ENCODE assay signal across 15 mouse cellular contexts in genomic region chr11:102165971-102166722, GRCm38 (mm10). TPM values are rescaled to one million over a fixed set of nuclear protein-coding genes. Genes with fewer than 3 reads are reported as not detected.
A peak's percentile ranks its signal among the peaks of the same experiment; 100 is the strongest.
DNase-seq lines count a peak whose midpoint lies in the region; ATAC-seq lines count a peak whose summit lies in the region.
"Had no signal": no experiment of that assay in that cellular context is flagged by ENCODE, and none has a peak within 500 bp of the region (broad histone marks: within the 10 kb centered on the region; RNA-seq: fewer than 3 reads in every experiment).

No protein-coding gene starts in this region.

- H3K27me3 ChIP-seq in liver, embryonic 16.5 days (ENCODE audit: control insufficient read depth, insufficient read depth, low read depth, low read length): no peaks in the 10 kb centered on the region
- no peaks in the 10 kb centered on the region for H3K27me3 ChIP-seq in liver, embryonic 11.5 days (replicated peaks; ENCODE audit: control insufficient read depth, insufficient read depth, low read length)
- H3K27me3 ChIP-seq in limb, embryonic 15.5 days: no peaks in the 10 kb centered on the region
- H3K27me3 ChIP-seq: CH12.LX; heart, embryonic 15.5 days; midbrain, embryonic 13.5 days had no signal

- H3K4me2 ChIP-seq in liver, embryonic 16.5 days (ENCODE audit: low read depth, low read length): no peak overlapping the region
- H3K4me2 ChIP-seq in liver, embryonic 11.5 days: no peak overlapping the region
- H3K4me2 ChIP-seq in limb, embryonic 15.5 days: no peak overlapping the region
- H3K4me2 ChIP-seq: heart, embryonic 15.5 days; midbrain, embryonic 13.5 days had no signal

- H3K4me1 ChIP-seq in liver, embryonic 16.5 days (ENCODE audit: control insufficient read depth, low read depth, low read length): peaks cover 13% of the 10 kb centered on the region
- 0 out of 2 replicates have a peak, but pooled peaks cover 3% of the 10 kb centered on the region for H3K4me1 ChIP-seq in liver, embryonic 11.5 days (replicated peaks; ENCODE audit: control insufficient read depth, insufficient read depth, low read length)
- 0 out of 2 replicates have a peak, but pooled peaks cover 2% of the 10 kb centered on the region for H3K4me1 ChIP-seq in limb, embryonic 15.5 days
- H3K4me1 ChIP-seq: midbrain, embryonic 13.5 days had no signal

- WGBS in liver, embryonic 16.5 days (ENCODE audit: insufficient replicate concordance): 64% methylated on average over 6 of the region's 6 CpGs
- 66% methylated on average over 6 of the region's 6 CpGs for WGBS in liver, embryonic 11.5 days
- WGBS in limb, embryonic 15.5 days: 32% methylated on average over 6 of the region's 6 CpGs

- DNase-seq in gastrocnemius, adult 18-20 months (ENCODE audit: low spot score): peak; percentile 54
- no peak for DNase-seq in gastrocnemius, postnatal 10 days
- DNase-seq in liver, embryonic 11.5 days (ENCODE audit: low spot score): no peak
- DNase-seq in cerebellum, postnatal 36 days: peak; percentile 53 to 71
- DNase-seq in heart, postnatal 4 days: no peak
- DNase-seq in adrenal gland, adult 2 months: no peak
- DNase-seq: lung, adult 18-20 months; thymus, postnatal 36 days had no signal

- 0 out of 2 replicates have a peak overlapping the region, but pooled peaks have one; percentile 16 for H3K27ac ChIP-seq in liver, embryonic 16.5 days (ENCODE audit: low read length)
- H3K27ac ChIP-seq in liver, embryonic 11.5 days (ENCODE audit: low read depth, low read length): no peak overlapping the region
- H3K27ac ChIP-seq in limb, embryonic 15.5 days: no peak overlapping the region
- H3K27ac ChIP-seq: heart, embryonic 15.5 days; midbrain, embryonic 13.5 days had no signal

- peak; percentile 67 for ATAC-seq in liver, embryonic 16.5 days (ENCODE audit: low read depth)
- ATAC-seq in liver, embryonic 11.5 days (replicated peaks; ENCODE audit: low FRiP score): no peak
- ATAC-seq in limb, embryonic 15.5 days (ENCODE audit: insufficient number of reproducible peaks, low FRiP score, low TSS enrichment, low read depth): 0 out of 2 replicates have a peak, but pooled peaks have one; percentile 40
- ATAC-seq: midbrain, embryonic 13.5 days had no signal

- peaks cover 16% of the 10 kb centered on the region for H3K36me3 ChIP-seq in liver, embryonic 16.5 days (ENCODE audit: control insufficient read depth, insufficient read depth)
- peaks cover 43% of the 10 kb centered on the region for H3K36me3 ChIP-seq in liver, embryonic 11.5 days (ENCODE audit: control insufficient read depth, insufficient read depth, low read length)
- H3K36me3 ChIP-seq in limb, embryonic 15.5 days: peaks cover 81% of the 10 kb centered on the region

- H3K4me3 ChIP-seq in liver, embryonic 16.5 days (ENCODE audit: low read depth, low read length): no peak overlapping the region
- H3K4me3 ChIP-seq in liver, embryonic 11.5 days (ENCODE audit: low read depth, low read length): no peak overlapping the region
- H3K4me3 ChIP-seq in limb, embryonic 15.5 days: no peak overlapping the region
- H3K4me3 ChIP-seq: erythroblast, embryonic 14.5 days; heart, embryonic 15.5 days; midbrain, embryonic 13.5 days had no signal

- H3K9me3 ChIP-seq in liver, embryonic 16.5 days (replicated peaks; ENCODE audit: control insufficient read depth, low read length): no peaks in the 10 kb centered on the region
- H3K9me3 ChIP-seq in liver, embryonic 11.5 days (ENCODE audit: control insufficient read depth, low read length): no peaks in the 10 kb centered on the region
- no peaks in the 10 kb centered on the region for H3K9me3 ChIP-seq in limb, embryonic 15.5 days
- H3K9me3 ChIP-seq: heart, embryonic 15.5 days; midbrain, embryonic 13.5 days had no signal

- no peak overlapping the region for H3K9ac ChIP-seq in liver, embryonic 16.5 days (ENCODE audit: low read depth, low read length)
- H3K9ac ChIP-seq in liver, embryonic 11.5 days (ENCODE audit: low read depth, low read length): no peak overlapping the region
- no peak overlapping the region for H3K9ac ChIP-seq in limb, embryonic 15.5 days
- H3K9ac ChIP-seq: heart, embryonic 15.5 days; midbrain, embryonic 13.5 days had no signal

RNA-seq across cellular contexts. Expression of gene Tmem101, which starts 9.9 kb away (rescaled TPM):
- total RNA-seq in gastrocnemius, adult 18-20 months (2021): 1 to 10 TPM; 9.3 to 9.8 TPM
- 10 to 100 TPM; 13.7 to 15.9 TPM for total RNA-seq in gastrocnemius, postnatal 10 days (2021)
- polyA plus RNA-seq in liver, embryonic 16.5 days (2015; fragmentation: Nextera tagmentation; extraction: Ambion mirVana): 9.0 and 9.9 TPM in 2 replicates
- polyA plus RNA-seq in liver, embryonic 11.5 days (2014; fragmentation: Nextera tagmentation; extraction: Ambion mirVana): 25.7 and 26.0 TPM in 2 replicates
- polyA plus RNA-seq in limb, embryonic 15.5 days (2015; fragmentation: Nextera tagmentation; extraction: Ambion mirVana): 37.5 and 40.3 TPM in 2 replicates
- total RNA-seq in heart, postnatal 4 days (2021): 10 to 100 TPM; 15.0 to 15.4 TPM
- 10 to 100 TPM in 1 of 2 experiments, 1 to 10 TPM in 1; 7.9 to 16.5 TPM for total RNA-seq in adrenal gland, adult 2 months (2021)
- polyA plus RNA-seq in adrenal gland, adult 2 months (2012; rRNA removed): 23.9 and 26.8 TPM in 2 replicates

RNA-seq across cellular contexts. Expression of gene Lsm12, which starts 18.9 kb away (rescaled TPM):
- 100 to 1,000 TPM; 102 to 105 TPM for total RNA-seq in gastrocnemius, adult 18-20 months (2021)
- 10 to 100 TPM; 83.1 to 84.4 TPM for total RNA-seq in gastrocnemius, postnatal 10 days (2021)
- polyA plus RNA-seq in liver, embryonic 16.5 days (2015; fragmentation: Nextera tagmentation; extraction: Ambion mirVana): 51.2 and 52.5 TPM in 2 replicates
- 80.1 and 83.2 TPM in 2 replicates for polyA plus RNA-seq in liver, embryonic 11.5 days (2014; fragmentation: Nextera tagmentation; extraction: Ambion mirVana)
- polyA plus RNA-seq in limb, embryonic 15.5 days (2015; fragmentation: Nextera tagmentation; extraction: Ambion mirVana): 119 and 130 TPM in 2 replicates
- total RNA-seq in heart, postnatal 4 days (2021): 10 to 100 TPM; 71.3 to 75.3 TPM
- 100 to 1,000 TPM in 1 of 2 experiments, 10 to 100 TPM in 1; 82.6 to 108 TPM for total RNA-seq in adrenal gland, adult 2 months (2021)
- polyA plus RNA-seq in adrenal gland, adult 2 months (2012; rRNA removed): 35.8 and 40.1 TPM in 2 replicates

RNA-seq across cellular contexts. Expression of gene Nags, which starts 20.8 kb away (rescaled TPM):
- not detected for total RNA-seq in gastrocnemius, adult 18-20 months (2021)
- total RNA-seq in gastrocnemius, postnatal 10 days (2021): not detected
- polyA plus RNA-seq in liver, embryonic 16.5 days (2015; fragmentation: Nextera tagmentation; extraction: Ambion mirVana): 19.0 and 19.2 TPM in 2 replicates
- polyA plus RNA-seq in liver, embryonic 11.5 days (2014; fragmentation: Nextera tagmentation; extraction: Ambion mirVana): 4.9 and 5.1 TPM in 2 replicates
- polyA plus RNA-seq in limb, embryonic 15.5 days (2015; fragmentation: Nextera tagmentation; extraction: Ambion mirVana): 0.12 and 0.14 TPM in 2 replicates
- total RNA-seq in heart, postnatal 4 days (2021): not detected
- total RNA-seq in adrenal gland, adult 2 months (2021): 1 to 10 TPM in 1 of 2 experiments, under 1 TPM in 1; 0.29 to 1.8 TPM
- 0.34 and 1.1 TPM in 2 replicates for polyA plus RNA-seq in adrenal gland, adult 2 months (2012; rRNA removed)
- total RNA-seq: CH12.LX; neutrophil, adult 5-6 weeks had no signal
- polyA plus RNA-seq: heart, embryonic 15.5 days had no signal

RNA-seq across cellular contexts. Expression of gene G6pc3, which starts 23.3 kb away (rescaled TPM):
- total RNA-seq in gastrocnemius, adult 18-20 months (2021): 10 to 100 TPM; 60.4 to 61.1 TPM
- total RNA-seq in gastrocnemius, postnatal 10 days (2021): 10 to 100 TPM; 32.2 to 34.6 TPM
- 7.7 and 8.2 TPM in 2 replicates for polyA plus RNA-seq in liver, embryonic 16.5 days (2015; fragmentation: Nextera tagmentation; extraction: Ambion mirVana)
- 38.8 and 39.5 TPM in 2 replicates for polyA plus RNA-seq in liver, embryonic 11.5 days (2014; fragmentation: Nextera tagmentation; extraction: Ambion mirVana)
- polyA plus RNA-seq in limb, embryonic 15.5 days (2015; fragmentation: Nextera tagmentation; extraction: Ambion mirVana): 25.1 and 27.6 TPM in 2 replicates
- total RNA-seq in heart, postnatal 4 days (2021): 10 to 100 TPM; 29.9 to 32.6 TPM
- total RNA-seq in adrenal gland, adult 2 months (2021): 100 to 1,000 TPM; 140 to 149 TPM
- polyA plus RNA-seq in adrenal gland, adult 2 months (2012; rRNA removed): 254 and 297 TPM in 2 replicates

RNA-seq across cellular contexts. Expression of gene Pyy, which starts 58.5 kb away (rescaled TPM):
- total RNA-seq in gastrocnemius, adult 18-20 months (2021): not detected
- total RNA-seq in gastrocnemius, postnatal 10 days (2021): not detected
- 1.1 TPM in 1 of 2 replicates, not detected in the other for polyA plus RNA-seq in liver, embryonic 16.5 days (2015; fragmentation: Nextera tagmentation; extraction: Ambion mirVana)
- polyA plus RNA-seq in liver, embryonic 11.5 days (2014; fragmentation: Nextera tagmentation; extraction: Ambion mirVana): 1.0 and 2.4 TPM in 2 replicates
- not detected in 2 replicates for polyA plus RNA-seq in limb, embryonic 15.5 days (2015; fragmentation: Nextera tagmentation; extraction: Ambion mirVana)
- not detected for total RNA-seq in heart, postnatal 4 days (2021)
- not detected for total RNA-seq in adrenal gland, adult 2 months (2021)
- not detected in 2 replicates for polyA plus RNA-seq in adrenal gland, adult 2 months (2012; rRNA removed)
- total RNA-seq: CH12.LX; neutrophil, adult 5-6 weeks had no signal
- polyA plus RNA-seq: erythroblast, embryonic 14.5 days; heart, embryonic 15.5 days; midbrain, embryonic 13.5 days had no signal

Comparison
In these comparisons a context has a peak if more than half of its experiments do, and no peak if none do; other contexts are left out.
1. DNase-seq: peak in gastrocnemius, adult 18-20 months (single experiment) and cerebellum, postnatal 36 days (2 of 2); none in gastrocnemius, postnatal 10 days (single experiment), liver, embryonic 11.5 days (single experiment), heart, postnatal 4 days (single experiment) and adrenal gland, adult 2 months (single experiment).